Mouse (Mus musculus): Measurements from ENCODE around the gene Usp50.

DNA sequence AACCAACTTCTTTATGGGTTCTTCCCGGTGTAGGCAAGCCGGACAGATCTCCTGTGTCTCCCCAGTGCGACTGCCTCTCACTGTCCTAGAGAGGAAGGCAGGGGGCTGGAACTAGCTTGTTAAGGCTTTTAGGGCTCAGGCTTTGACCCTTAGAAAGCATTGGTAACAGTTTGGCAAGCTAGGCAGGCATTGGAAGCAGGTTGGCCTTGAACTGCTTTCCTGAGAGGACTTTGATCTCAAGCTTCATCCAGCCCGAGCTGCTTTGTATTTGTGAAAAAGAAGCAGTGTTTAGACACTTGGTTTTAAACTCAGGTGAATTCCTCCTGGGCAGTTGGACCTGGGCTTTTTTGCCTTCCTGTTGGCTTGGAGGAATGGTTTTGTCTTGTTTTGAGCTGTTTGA is 4.5 kb downstream of the Usp50 start:
- TF ChIP-seq GATA1 (IDR thresholded peaks at IDR 0.05; ENCODE audit: borderline replicate concordance, low read length) (no peak), FLI1 (IDR thresholded peaks at IDR 0.05; ENCODE audit: low read length) (no peak)
